Mouse (Mus musculus) limb, embryonic 15.5 days (tissue): ENCODE results near the gene Ryr2. TPM values are rescaled to one million over a fixed set of nuclear protein-coding genes. Genes with fewer than 3 reads are reported as not detected.

Source experiments
- ATAC-seq: fragments of 200-750 bp; cut with Nextera tagmentation; 2 replicates; pipeline ENCODE4 v1.8.0; 2017; ENCODE audit warnings: low read depth, moderate TSS enrichment; ENCODE audit not compliant: insufficient number of reproducible peaks, low FRiP score, low TSS enrichment
- H3K27ac ChIP-seq: fragments of 300-500 bp; sonication (generic); 2 replicates; pipeline ENCODE4 v1.5.1; 2015; ENCODE audit warnings: moderate library complexity, mild to moderate bottlenecking, inconsistent platforms
- H3K27me3 ChIP-seq: fragments of 300-500 bp; sonication (generic); 2 replicates; pipeline ENCODE4 v1.6.1; 2015; ENCODE audit warnings: inconsistent platforms
- H3K36me3 ChIP-seq: fragments of 300-500 bp; sonication (generic); 2 replicates; pipeline ENCODE4 v1.6.1; 2015; ENCODE audit warnings: inconsistent platforms
- H3K4me1 ChIP-seq: fragments of 300-500 bp; sonication (generic); 2 replicates; pipeline ENCODE4 v1.6.1; 2015; ENCODE audit warnings: inconsistent platforms
- H3K4me2 ChIP-seq: fragments of 300-500 bp; sonication (generic); 2 replicates; pipeline ENCODE4 v1.6.1; 2015; ENCODE audit warnings: mild to moderate bottlenecking, inconsistent platforms
- H3K4me3 ChIP-seq: fragments of 300-500 bp; sonication (generic); 2 replicates; pipeline ENCODE4 v1.5.1; 2015; ENCODE audit warnings: mild to moderate bottlenecking, inconsistent platforms
- H3K9ac ChIP-seq: fragments of 300-500 bp; sonication (generic); 2 replicates; pipeline ENCODE4 v1.6.1; 2015; ENCODE audit warnings: inconsistent platforms
- H3K9me3 ChIP-seq: fragments of 300-500 bp; sonication (generic); 2 replicates; pipeline ENCODE4 v1.6.1; 2016; ENCODE audit warnings: inconsistent platforms
- WGBS: fragments of 180-500 bp; shearing (Covaris S2); methylation state at CpG from one replicate; pipeline ENCODE4 v1.1.7; 2015; 5-methylcytosine and 5-hydroxymethylcytosine counted together
- polyA plus RNA-seq: library from polyadenylated mRNA; unstranded; fragments of >200 nt; fragmentation: Nextera tagmentation; extraction: Ambion mirVana; gene quantifications from 2 replicates; pipeline ENCODE4 v1.2.1, GENCODE M21; 2015

The Ryr2 gene
- polyA plus RNA-seq, 1 experiment from 2014 or later = 0.42 TPM

DNA sequence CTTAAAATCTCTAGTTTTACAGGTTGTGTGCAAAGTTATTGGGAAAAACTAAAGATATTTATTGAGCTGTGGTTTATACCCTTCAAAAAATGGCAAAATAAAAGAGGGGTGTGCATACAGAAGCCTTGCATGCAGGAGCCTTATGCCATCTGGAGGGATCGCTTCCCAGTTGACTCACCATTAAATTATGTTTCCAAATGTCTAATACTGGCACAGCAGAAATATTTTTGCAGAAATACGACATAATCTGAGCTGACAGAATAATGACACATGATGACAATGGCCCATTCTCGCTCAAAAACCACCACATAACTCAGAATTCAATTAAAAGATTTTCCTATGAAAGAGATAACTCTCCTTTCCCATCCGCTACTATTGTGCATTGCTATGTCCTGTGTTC is 77.4 kb downstream of the Ryr2 start:
- H3K4me3 ChIP-seq = no peak overlapping the region
- H3K27ac ChIP-seq = no peak overlapping the region
- H3K4me2 ChIP-seq = no peak overlapping the region
- no peak for ATAC-seq
- 80% methylated on average over 4 of the region's 4 CpGs for WGBS
- no peaks in the 10 kb centered on the region for H3K27me3 ChIP-seq
- H3K9me3 ChIP-seq = no peaks in the 10 kb centered on the region
- no peaks in the 10 kb centered on the region for H3K4me1 ChIP-seq
- H3K36me3 ChIP-seq = no peaks in the 10 kb centered on the region
- H3K9ac ChIP-seq = no peak overlapping the region

DNA sequence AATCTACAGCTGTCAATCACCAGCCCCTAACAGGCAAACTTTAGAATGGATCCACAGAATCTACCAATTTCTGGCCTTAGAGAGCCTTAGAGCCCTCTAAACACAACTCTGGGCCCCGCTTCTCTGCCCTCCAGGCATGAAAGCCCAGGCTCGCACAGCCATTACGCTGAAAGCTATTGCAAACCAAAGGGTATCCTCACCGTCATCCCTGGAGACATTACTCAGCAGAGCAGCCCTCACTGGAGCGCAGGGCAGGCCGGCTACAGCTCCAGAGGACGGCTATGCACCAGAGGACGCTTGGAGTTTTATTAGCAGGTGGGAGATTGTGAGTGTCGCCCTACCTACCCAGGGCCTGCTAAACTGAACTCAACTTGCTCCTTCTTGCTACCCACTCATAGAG is 88.7 kb downstream of the Ryr2 start:
- H3K27me3 ChIP-seq = no peaks in the 10 kb centered on the region
- no peak overlapping the region for H3K27ac ChIP-seq
- H3K9ac ChIP-seq = no peak overlapping the region
- H3K4me1 ChIP-seq = no peaks in the 10 kb centered on the region
- ATAC-seq = no peak
- no peaks in the 10 kb centered on the region for H3K9me3 ChIP-seq
- no peak overlapping the region for H3K4me2 ChIP-seq
- 64% methylated on average over 9 of the region's 9 CpGs for WGBS
- no peaks in the 10 kb centered on the region for H3K36me3 ChIP-seq
- no peak overlapping the region for H3K4me3 ChIP-seq

DNA sequence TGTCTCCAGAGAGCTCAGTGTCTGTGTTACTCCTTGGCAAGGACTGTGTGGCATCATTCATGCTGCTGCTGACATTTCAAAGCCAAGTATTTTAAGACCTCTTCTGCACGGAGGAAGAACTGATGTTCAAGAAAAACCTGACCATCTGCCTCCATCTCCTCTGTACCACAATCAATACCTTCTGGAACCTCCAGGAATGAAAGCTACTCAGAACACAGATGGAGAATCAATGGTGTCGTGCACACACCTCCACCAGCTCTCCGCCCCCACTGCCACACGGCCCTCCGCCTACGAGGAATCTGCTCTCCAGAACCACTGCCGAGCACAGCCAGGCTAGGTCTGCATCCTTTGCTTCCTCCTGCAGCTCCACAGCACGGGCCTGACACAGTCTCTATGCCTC is 92.8 kb downstream of the Ryr2 start:
- Histone ChIP-seq H3K9me3 (no peaks in the 10 kb centered on the region), H3K27ac (no peak overlapping the region), H3K27me3 (no peaks in the 10 kb centered on the region), H3K4me2 (no peak overlapping the region), H3K9ac (no peak overlapping the region), H3K4me1 (no peaks in the 10 kb centered on the region), H3K4me3 (no peak overlapping the region), H3K36me3 (no peaks in the 10 kb centered on the region)
- WGBS = 69% methylated on average over 8 of the region's 8 CpGs
- ATAC-seq = no peak

DNA sequence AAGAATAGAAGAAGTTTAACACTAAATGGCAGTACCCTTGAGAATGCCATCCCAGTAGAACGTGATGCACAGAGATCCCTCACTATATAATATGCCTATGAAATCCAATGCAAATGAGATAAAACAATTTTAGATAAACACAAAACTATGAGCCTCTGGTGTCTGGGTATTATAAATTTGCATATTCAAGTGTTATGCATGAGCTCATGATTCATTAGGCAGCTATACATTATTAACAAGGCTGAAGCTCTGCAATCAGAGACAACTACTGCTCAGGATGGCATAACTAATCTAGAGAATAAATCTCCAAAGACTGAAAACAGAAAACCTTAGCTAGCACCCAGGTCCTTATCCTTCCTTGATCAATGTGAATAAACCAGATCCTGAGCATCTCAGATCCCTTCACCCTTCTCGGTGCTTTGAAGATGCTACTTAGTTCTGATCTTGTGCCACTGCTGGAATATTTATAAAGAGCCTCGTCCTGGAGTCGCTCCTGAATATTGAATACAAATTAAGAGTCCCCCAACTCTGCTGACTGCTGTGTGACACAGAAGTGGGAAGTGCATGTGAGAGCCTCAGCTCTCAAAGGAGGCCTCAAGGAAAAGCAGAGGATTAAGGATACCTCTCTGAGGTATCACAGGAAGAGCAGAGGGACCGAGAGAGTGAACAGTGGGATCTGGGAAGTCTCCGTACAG is 97.6 kb downstream of the Ryr2 start:
- 73% methylated on average over 6 of the region's 6 CpGs for WGBS
- ATAC-seq = no peak

DNA sequence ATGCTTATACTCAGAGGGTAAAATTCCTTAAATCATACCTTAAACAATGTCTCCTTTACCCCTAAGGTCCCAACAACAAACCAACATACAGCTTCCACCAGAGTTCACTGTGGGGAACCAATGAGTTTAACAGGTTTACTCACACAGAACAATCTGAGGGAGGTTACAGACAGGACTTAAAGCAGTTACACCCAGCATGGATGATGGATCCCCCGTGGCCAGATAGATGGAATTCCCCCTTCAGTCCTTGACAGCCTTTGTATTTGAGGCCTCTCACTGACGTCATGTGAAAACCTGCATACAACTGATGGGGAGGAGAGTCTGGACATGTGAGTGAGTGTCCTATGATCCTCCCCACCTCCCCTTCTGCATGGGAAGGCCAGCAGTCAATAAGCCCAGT is 99.2 kb downstream of the Ryr2 start:
- H3K27ac ChIP-seq = no peak overlapping the region
- H3K9me3 ChIP-seq = no peaks in the 10 kb centered on the region
- no peak overlapping the region for H3K4me3 ChIP-seq
- H3K27me3 ChIP-seq = no peaks in the 10 kb centered on the region
- 74% methylated on average over 2 of the region's 2 CpGs for WGBS
- no peaks in the 10 kb centered on the region for H3K4me1 ChIP-seq
- H3K36me3 ChIP-seq = no peaks in the 10 kb centered on the region
- H3K9ac ChIP-seq = no peak overlapping the region
- ATAC-seq = no peak
- no peak overlapping the region for H3K4me2 ChIP-seq

More for the DNA sequence above, 97.6 kb downstream of the Ryr2 start:
- Histone ChIP-seq H3K9me3 (no peaks in the 10 kb centered on the region), H3K4me2 (no peak overlapping the region), H3K9ac (no peak overlapping the region), H3K36me3 (no peaks in the 10 kb centered on the region), H3K27ac (no peak overlapping the region), H3K27me3 (no peaks in the 10 kb centered on the region), H3K4me1 (no peaks in the 10 kb centered on the region), H3K4me3 (no peak overlapping the region)

DNA sequence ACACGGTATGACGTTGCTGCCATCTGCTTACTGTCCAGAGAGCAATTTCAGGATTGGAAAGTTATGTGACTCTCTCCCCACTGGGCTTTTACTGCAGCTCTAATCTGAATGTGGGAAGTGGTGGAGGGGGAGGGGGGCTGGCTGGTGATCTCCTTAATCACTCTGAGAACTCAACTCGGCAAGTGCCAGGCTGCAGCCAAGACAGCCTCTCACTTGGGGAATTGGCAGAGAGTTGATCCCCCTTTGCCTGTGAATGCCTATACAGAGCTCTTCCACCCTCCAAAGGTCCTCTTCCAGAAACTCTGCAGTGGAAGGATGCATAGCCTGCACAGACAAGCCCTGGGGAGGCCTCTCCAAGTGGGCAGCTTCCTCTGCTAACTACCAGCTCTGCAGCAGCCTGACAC is 104.9 kb downstream of the Ryr2 start:
- Histone ChIP-seq H3K27ac (no peak overlapping the region), H3K27me3 (no peaks in the 10 kb centered on the region), H3K4me1 (no peaks in the 10 kb centered on the region), H3K9me3 (no peaks in the 10 kb centered on the region), H3K36me3 (no peaks in the 10 kb centered on the region), H3K9ac (no peak overlapping the region), H3K4me2 (no peak overlapping the region), H3K4me3 (no peak overlapping the region)
- WGBS = 29% methylated on average over 3 of the region's 3 CpGs
- ATAC-seq = no peak

DNA sequence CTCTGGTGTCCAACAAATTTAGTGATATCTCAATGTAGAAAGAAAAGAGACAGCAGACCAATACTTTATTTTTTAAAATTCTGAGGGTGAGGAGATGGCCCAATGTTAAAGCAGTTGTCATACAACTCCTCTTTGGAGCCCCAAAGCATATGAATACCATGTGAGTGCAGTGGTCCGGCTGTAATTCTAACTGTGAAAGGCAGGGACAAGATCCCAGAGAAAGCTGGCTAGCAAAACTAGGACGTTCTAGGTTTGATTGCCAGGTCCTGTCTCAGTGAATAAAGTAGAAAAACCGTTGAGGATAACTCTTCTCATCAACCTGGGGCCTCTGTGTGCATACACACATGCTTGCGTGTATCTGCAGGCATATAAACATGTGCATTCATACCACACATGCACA is 106.9 kb downstream of the Ryr2 start:
- H3K9ac ChIP-seq = no peak overlapping the region
- WGBS = 74% methylated on average over 4 of the region's 4 CpGs
- H3K36me3 ChIP-seq = no peaks in the 10 kb centered on the region
- H3K4me1 ChIP-seq = no peaks in the 10 kb centered on the region
- no peak overlapping the region for H3K27ac ChIP-seq
- H3K4me3 ChIP-seq = no peak overlapping the region
- no peaks in the 10 kb centered on the region for H3K27me3 ChIP-seq
- H3K9me3 ChIP-seq = no peaks in the 10 kb centered on the region
- ATAC-seq = no peak
- no peak overlapping the region for H3K4me2 ChIP-seq

DNA sequence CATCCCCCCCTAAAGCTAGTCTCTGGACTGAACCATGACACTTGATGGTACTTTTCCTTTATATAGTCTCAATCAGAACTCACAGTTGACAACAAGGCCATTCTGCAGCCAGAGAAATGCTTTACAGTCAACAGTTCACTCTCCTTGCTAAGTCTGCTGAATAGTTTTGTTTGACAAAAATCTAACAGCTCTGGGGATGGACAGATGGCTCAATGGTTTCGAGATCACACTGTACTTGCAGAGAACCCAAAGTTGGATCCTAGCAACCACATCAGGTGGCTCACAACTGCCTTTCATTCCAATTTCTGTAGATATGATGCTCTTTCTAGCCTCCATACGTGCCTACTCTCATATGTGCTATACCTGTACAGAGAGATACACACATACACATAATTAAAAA is 109.4 kb downstream of the Ryr2 start:
- Histone ChIP-seq H3K4me2 (no peak overlapping the region), H3K27ac (no peak overlapping the region), H3K4me3 (no peak overlapping the region), H3K4me1 (no peaks in the 10 kb centered on the region), H3K9me3 (no peaks in the 10 kb centered on the region), H3K9ac (no peak overlapping the region), H3K27me3 (no peaks in the 10 kb centered on the region), H3K36me3 (no peaks in the 10 kb centered on the region)
- no peak for ATAC-seq
- 70% methylated on average over 2 of the region's 2 CpGs for WGBS

DNA sequence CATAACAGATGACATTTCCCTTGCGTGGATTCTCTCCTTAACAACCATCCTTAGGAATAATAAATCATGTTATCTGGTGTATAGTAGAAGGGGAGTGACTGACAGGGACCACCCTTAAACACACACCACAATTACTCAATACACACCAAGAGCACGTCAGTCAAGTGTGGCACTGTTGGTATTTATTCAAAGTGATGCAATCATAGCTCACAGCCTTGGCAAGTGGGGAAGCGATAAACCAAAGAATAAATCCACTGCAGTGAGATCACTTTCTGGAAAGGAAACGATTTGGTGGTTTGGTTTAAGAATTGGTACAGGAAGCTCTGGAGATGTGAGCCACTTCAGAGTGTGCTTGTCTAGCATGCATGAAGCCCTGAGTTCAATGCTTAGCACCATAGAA is 119.2 kb downstream of the Ryr2 start:
- no peaks in the 10 kb centered on the region for H3K36me3 ChIP-seq
- no peaks in the 10 kb centered on the region for H3K9me3 ChIP-seq
- H3K4me2 ChIP-seq = no peak overlapping the region
- no peaks in the 10 kb centered on the region for H3K27me3 ChIP-seq
- H3K4me3 ChIP-seq = no peak overlapping the region
- 73% methylated on average over 4 of the region's 4 CpGs for WGBS
- H3K4me1 ChIP-seq = no peaks in the 10 kb centered on the region
- H3K9ac ChIP-seq = no peak overlapping the region
- no peak for ATAC-seq
- no peak overlapping the region for H3K27ac ChIP-seq

DNA sequence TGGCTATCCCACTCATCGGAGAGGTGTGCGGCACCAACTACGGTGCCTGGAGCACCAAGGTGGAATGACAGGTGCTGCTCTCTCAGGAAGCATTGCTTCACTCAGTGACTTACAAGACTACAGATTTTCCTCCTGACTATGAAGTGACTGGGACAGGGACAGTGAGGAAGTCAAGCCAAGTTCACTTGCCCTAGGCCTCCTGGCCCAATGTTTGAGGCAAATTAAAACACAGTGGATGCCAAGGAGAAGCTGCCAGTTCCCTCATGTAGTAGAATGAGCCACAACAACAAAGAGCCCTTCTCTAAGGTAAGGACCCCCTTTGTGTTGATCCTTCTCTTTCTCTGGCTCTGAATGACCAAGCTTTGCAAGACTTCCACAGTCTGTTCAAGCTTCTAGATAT is 121.7 kb downstream of the Ryr2 start:
- Histone ChIP-seq H3K27ac (no peak overlapping the region), H3K4me1 (no peaks in the 10 kb centered on the region), H3K4me2 (no peak overlapping the region), H3K36me3 (no peaks in the 10 kb centered on the region), H3K9me3 (no peaks in the 10 kb centered on the region), H3K4me3 (no peak overlapping the region), H3K27me3 (no peaks in the 10 kb centered on the region), H3K9ac (no peak overlapping the region)
- WGBS = 94% methylated on average over 3 of the region's 3 CpGs
- no peak for ATAC-seq

DNA sequence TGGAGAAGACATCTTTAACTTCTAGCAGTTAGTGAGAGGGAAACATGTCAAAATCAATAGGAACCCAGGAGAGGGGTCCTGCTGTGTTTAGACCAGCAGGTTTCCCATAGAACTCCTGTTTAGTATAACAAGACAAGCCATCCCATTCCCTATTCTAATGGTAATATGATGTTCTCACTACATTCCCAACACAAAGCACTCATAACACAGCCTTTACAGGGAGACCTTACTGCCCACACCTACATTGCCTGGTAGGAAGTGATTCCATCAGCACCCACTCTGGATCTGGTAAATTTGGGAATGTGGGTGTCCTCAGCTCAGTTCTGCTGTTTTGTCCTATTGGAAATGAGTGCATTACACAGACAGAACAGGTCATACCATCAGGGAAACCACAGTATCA is 127.7 kb downstream of the Ryr2 start:
- Histone ChIP-seq H3K9ac (no peak overlapping the region), H3K4me3 (no peak overlapping the region), H3K27me3 (no peaks in the 10 kb centered on the region), H3K27ac (no peak overlapping the region), H3K4me2 (no peak overlapping the region), H3K9me3 (no peaks in the 10 kb centered on the region), H3K4me1 (no peaks in the 10 kb centered on the region), H3K36me3 (no peaks in the 10 kb centered on the region)
- no peak for ATAC-seq

DNA sequence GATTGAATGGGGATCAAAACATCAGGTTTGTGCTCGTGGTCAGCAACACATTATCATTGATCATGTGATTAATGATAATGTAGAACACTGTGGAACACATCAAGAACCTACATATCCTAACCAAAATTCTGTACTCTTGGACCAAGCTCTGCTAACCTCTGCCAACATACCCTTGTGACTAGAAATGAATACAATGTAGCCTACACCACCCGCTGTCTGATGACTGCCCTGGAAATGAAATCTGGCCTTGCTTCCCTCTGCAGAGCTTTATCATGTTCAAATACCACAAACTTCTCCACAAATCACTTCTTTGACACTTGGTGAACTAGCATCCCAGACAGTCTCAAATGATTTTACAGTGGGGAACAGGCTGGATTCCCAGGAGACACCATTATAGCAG is 128.4 kb downstream of the Ryr2 start:
- Histone ChIP-seq H3K27me3 (no peaks in the 10 kb centered on the region), H3K9ac (no peak overlapping the region), H3K4me1 (no peaks in the 10 kb centered on the region), H3K9me3 (no peaks in the 10 kb centered on the region), H3K4me2 (no peak overlapping the region), H3K36me3 (no peaks in the 10 kb centered on the region), H3K27ac (no peak overlapping the region), H3K4me3 (no peak overlapping the region)
- WGBS = 80% methylated on average over 2 of the region's 2 CpGs
- ATAC-seq = no peak

DNA sequence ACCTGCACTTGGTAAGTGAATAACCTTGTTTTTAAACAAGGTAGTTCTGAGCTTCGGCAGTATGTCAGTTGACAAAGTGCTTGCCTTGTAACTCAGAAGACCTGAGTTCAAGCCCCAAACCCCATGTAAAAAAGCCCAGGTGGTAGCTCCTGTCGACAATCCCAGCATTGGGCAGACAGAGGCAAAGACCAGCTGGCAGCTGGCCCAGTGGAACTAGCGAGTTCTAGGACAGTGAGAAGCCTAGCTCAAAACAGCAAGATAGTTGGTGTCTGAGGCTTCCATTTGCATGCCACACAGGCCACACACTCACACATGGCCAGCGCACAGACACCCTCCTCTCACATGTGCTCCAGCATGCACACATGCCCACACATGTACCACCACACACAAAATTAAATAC is 129.1 kb downstream of the Ryr2 start:
- Histone ChIP-seq H3K27me3 (no peaks in the 10 kb centered on the region), H3K27ac (no peak overlapping the region), H3K9ac (no peak overlapping the region), H3K9me3 (no peaks in the 10 kb centered on the region), H3K36me3 (no peaks in the 10 kb centered on the region), H3K4me3 (no peak overlapping the region), H3K4me1 (no peaks in the 10 kb centered on the region), H3K4me2 (no peak overlapping the region)
- 76% methylated on average over 4 of the region's 4 CpGs for WGBS
- no peak for ATAC-seq
